Mouse (Mus musculus) liver, embryonic 12.5 days (tissue): ENCODE data around the gene Slc25a28. TPM values are rescaled to one million over a fixed set of nuclear protein-coding genes. Genes with fewer than 3 reads are reported as not detected.

Experiments used
- microRNA-seq: library from miRNA; unstranded; fragments of <30 nt; microRNA quantifications from one replicate; pipeline ENCODE4, GENCODE M21; 2017
- polyA plus RNA-seq: library from polyadenylated mRNA; unstranded; fragments of >200 nt; fragmentation: Nextera tagmentation; extraction: Ambion mirVana; gene quantifications from 2 replicates; pipeline ENCODE4 v1.2.1, GENCODE M21; 2016

Slc25a28 gene
- polyA plus RNA-seq, 1 experiment from 2014 or later = 13.4 TPM

Small RNA genes within 50 kb of the gene (microRNA-seq; reads per million reads assigned to microRNA genes)
- gene Gm22646 = not detected

Other genes with a start within 250 kb of the Slc25a28 start
- gene Cnnm1, start 234.4 kb downstream of the Slc25a28 start, polyA plus RNA-seq = 0.08 and 0.18 TPM in 2 replicates
- 24.0 and 27.6 TPM in 2 replicates for gene Got1, start 150.3 kb downstream of the Slc25a28 start, polyA plus RNA-seq
- gene Nkx2-3, start 62.6 kb downstream of the Slc25a28 start, polyA plus RNA-seq = 0.33 and 1.2 TPM in 2 replicates
- 4.1 and 4.9 TPM in 2 replicates for gene Entpd7, start 14.8 kb upstream of the Slc25a28 start, polyA plus RNA-seq
- gene Cutc, start 78.1 kb upstream of the Slc25a28 start, polyA plus RNA-seq = 14.5 and 16.5 TPM in 2 replicates
- 9.7 and 10.4 TPM in 2 replicates for gene Cox15, start 78.1 kb upstream of the Slc25a28 start, polyA plus RNA-seq
- 8.2 and 8.8 TPM in 2 replicates for gene Abcc2, start 107.3 kb upstream of the Slc25a28 start, polyA plus RNA-seq